Mouse (Mus musculus) megakaryocyte, embryonic 14.5 days (primary cell): ENCODE measurements around the gene Serpina12.

Experiments
- FLI1 ChIP-seq: IDR thresholded peaks from 2 replicates; pipeline ENCODE4 v1.6.1; 2012; ENCODE audit warnings: low read length, inconsistent platforms, mixed read lengths
- GATA1 ChIP-seq: IDR thresholded peaks from 3 replicates; pipeline ENCODE4 v1.6.1; 2012; ENCODE audit warnings: mixed read lengths, low read length, inconsistent platforms, borderline replicate concordance

DNA sequence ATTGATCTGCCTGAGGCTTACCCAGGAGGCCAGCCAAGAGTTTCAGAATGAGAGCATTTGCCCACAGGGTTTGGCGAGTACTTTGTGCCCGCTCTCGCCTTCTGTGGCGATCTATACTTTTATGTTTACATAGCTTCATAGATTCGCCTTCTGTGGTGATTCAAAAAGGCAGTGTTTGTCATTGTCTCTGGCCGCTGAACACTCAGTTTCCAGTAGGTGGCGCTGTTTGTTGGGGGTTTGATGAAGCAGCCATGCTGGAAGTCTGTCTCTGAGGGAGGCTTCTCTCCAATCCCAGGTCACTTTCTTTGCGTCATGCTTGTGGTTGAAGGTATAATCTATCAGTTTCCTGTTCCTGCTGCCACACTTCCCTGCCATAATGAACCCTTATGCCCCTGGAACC, 22.0 kb upstream of the Serpina12 start:
- no peak for TF ChIP-seq GATA1
- no peak for TF ChIP-seq FLI1
